Mouse (Mus musculus): Measurements from ENCODE around the gene Olfr532.

DNA sequence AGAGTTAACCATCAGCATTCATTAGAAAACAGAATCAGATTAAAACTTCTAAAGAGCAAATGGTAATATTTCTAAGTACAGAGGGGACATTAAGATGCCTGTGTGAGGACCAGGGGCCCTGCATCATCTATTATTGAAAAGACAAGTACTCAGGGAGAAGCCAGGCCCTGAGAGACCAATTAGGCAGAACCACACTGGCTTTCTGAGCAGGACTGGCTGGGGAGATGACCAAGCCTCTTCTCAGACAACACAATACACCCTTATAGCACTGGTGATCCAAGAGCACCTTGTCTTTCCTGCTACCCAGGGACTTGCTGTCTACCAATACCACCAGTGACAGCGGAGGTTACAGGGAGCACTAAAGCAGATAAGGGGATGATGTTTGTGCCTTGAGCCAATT lies 18.6 kb downstream of the Olfr532 start, which contains the start of gene Olfr531:
- TF ChIP-seq POLR2A (IDR thresholded peaks at IDR 0.05; ENCODE audit: low read depth, low read length) (no peak), CTCF (IDR thresholded peaks at IDR 0.05; ENCODE audit: borderline replicate concordance, insufficient read depth, low read length) (no peak)

All from embryonic fibroblast, embryonic 13.5 days (primary cell).